Mouse (Mus musculus): Measurements from ENCODE around the gene Thg1l.

The Thg1l gene

GRCm38 (mm10) chr11:45927456-45927855, 27.8 kb downstream of the Thg1l start:
- DNase-seq (ENCODE audit: low spot score in 2 of 2) = no peak

GRCm38 (mm10) chr11:45926640-45927082, 28.6 kb downstream of the Thg1l start:
- DNase-seq (ENCODE audit: low spot score in 2 of 2) = peak; percentile 84 to 85

GRCm38 (mm10) chr11:45925436-45925835, 29.9 kb downstream of the Thg1l start:
- no peak for DNase-seq (ENCODE audit: low spot score in 2 of 2)

DNA sequence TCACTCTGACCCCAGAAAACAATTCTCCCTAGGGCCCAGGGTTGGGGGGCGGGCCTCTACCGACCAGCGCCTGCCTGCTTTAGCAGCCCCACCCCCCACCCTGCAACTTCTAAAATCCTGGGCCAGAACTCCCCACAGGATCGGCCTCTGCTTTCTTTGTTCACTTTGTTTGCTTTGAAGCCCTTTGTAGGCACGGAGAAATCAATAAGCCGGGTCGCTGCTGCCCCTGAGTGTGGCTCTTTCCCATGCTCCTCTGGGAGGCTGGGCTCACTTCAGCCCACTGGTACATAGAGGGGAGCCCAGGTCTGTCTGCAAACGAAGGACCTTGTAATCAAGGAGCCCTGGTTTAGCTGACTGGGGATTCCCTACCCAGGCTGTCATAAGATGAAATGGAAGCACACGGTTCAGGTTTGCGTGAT, 33.8 kb downstream of the Thg1l start:
- DNase-seq (ENCODE audit: low spot score in 2 of 2) = no peak

DNA sequence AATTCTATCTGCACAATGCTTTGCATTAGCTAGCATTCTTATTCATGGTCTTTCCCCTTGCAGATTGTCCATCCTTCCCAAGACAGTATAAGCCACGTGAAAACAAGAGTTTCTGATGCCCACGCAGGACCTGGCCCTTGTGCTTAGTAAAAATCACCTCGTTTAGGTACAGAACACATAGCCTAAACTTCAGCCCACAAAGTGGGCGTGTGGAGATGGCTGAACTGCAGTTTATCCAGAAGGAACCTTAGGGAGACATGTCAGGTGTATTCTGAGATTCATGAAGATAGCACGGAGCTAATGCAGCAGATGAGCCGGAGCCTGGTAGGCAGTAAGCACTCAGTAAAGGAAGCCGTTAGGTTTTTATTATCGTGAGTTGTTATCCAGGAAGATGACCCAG, 34.3 kb downstream of the Thg1l start:
- no peak for DNase-seq (ENCODE audit: low spot score in 2 of 2)

GRCm38 (mm10) chr11:45918836-45919235, 36.5 kb downstream of the Thg1l start:
- DNase-seq (ENCODE audit: low spot score in 2 of 2) = no peak

GRCm38 (mm10) chr11:45918018-45918417, 37.3 kb downstream of the Thg1l start:
- DNase-seq (ENCODE audit: low spot score in 2 of 2) = no peak

- no peak for DNase-seq (ENCODE audit: low spot score in 2 of 2)
Observed at GRCm38 (mm10) chr11:45916196-45916595, 39.1 kb downstream of the Thg1l start.

DNA sequence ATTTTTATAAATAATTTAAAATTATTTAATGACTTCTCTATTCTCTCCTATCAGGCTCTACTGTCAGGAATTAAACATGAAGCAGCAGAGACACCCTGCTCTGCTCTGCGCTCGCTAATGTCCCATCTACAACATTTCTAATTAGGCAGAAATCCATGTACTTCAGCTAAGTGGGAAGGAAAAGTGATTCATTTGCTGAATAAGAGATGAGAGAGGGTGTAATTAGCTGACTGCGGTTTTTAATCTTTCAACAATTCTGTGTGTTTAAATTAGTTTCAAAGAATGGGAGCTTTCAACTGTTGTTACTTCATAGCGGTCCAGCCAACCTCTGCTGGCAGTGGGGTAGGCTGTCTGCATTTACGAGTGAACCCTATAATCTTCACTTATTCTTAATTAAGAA, 44.6 kb downstream of the Thg1l start:
- DNase-seq (ENCODE audit: low spot score in 2 of 2) = no peak

DNA sequence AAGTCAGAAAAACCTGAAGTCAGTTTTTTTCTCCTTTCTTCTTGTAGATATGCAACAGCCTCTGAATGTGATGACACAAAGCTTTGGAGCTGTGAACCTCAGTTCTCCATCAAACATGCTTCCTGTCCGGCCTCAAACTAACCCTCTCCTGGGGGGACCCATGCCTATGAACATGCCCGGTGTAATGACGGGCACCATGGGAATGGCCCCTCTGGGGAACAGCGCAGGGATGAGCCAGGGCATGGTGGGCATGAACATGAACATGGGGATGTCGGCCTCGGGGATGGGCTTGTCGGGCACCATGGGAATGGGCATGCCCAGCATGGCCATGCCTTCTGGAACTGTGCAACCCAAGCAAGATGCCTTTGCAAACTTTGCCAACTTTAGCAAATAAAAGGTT, 46.4 kb downstream of the Thg1l start:
- no peak for DNase-seq (ENCODE audit: low spot score in 2 of 2)

DNA sequence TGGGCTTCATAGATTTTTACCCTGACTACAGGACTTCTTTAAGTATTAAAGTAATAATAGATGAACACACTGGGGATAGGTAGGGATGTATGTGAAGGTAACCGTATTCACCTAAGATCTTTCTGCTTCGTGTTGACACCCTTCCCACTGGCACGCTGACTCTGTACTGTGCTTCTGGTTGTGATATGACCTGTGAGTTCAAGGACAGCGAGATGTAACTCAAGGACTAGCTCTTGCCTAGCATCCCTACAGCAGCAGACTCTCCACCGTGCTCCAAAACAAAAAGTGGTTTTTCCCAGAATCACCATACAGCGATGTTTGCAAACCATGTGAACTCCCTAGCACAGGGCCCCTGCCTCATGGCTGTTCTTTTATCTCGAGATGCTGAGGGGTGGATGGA, 47.2 kb downstream of the Thg1l start:
- no peak for DNase-seq (ENCODE audit: low spot score in 2 of 2)

DNA sequence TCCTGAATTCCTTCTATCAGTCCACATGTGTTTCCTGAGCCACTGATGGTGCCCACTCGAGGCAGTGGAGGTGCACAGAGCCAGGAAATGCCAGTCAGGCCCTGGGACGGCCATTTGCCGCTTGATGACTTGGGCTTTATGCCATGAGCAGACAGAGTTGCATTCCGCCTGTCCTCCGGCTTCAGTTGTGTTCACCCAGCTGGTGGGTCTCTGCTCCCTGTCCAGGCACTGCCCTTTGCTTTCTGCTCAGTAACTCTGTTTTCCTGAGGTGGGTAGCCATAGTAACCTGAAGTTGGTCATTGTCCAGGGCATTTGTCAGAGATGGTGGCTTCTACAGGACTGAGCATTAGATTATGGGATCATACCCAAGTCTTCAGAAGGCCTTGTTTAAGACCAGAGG, 48.0 kb downstream of the Thg1l start:
- DNase-seq (ENCODE audit: low spot score in 2 of 2) = no peak

- no peak for DNase-seq (ENCODE audit: low spot score in 2 of 2)
Observed at GRCm38 (mm10) chr11:45906109-45906786, 49.0 kb downstream of the Thg1l start.

GRCm38 (mm10) chr11:45900233-45901015, 54.9 kb downstream of the Thg1l start:
- DNase-seq (ENCODE audit: low spot score in 2 of 2) = no peak

GRCm38 (mm10) chr11:45897392-45897791, 57.9 kb downstream of the Thg1l start:
- no peak for DNase-seq (ENCODE audit: low spot score in 2 of 2)

Data from right cerebral cortex, adult 2 months (tissue).